Mouse (Mus musculus): ENCODE data around the gene Saa3.

- no peak for TF ChIP-seq CTCF (IDR thresholded peaks at IDR 0.05; ENCODE audit: control insufficient read depth, insufficient read depth, low read length)
- no peak for TF ChIP-seq POLR2A (IDR thresholded peaks at IDR 0.05; ENCODE audit: borderline replicate concordance, control insufficient read depth, low read depth, low read length)
Observed at GRCm38 (mm10) chr7:46734983-46735382, 19.5 kb upstream of the Saa3 start.

Measured in bone marrow, adult 2 months (tissue).